Mouse (Mus musculus): ENCODE measurements around the gene Pus10. TPM values are rescaled to one million over a fixed set of nuclear protein-coding genes. Genes with fewer than 3 reads are reported as not detected.

The Pus10 gene
- total RNA-seq, 2 experiments from 2014 or later, result 18.6 to 21.1 TPM

DNA sequence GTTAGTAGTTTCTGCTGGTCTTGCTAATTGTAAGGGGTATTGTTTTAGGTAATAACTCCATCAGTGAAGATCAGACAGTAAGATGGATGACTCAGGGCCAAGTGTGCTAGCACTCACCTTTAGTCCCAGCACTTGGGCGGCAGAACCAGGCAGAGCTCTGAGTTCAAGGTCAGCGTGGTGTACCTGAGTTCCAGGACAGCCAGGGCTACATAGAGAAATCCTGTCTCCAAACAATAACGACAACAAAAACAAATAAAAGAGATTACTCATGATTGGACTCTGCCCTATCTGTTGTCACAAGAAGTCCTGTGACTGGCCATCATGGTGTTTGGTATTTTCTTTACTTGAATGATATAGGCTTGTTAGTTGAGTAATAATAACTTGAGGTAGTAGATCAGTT lies 36.4 kb downstream of the Pus10 start:
- H3K4me3 ChIP-seq, result no peak overlapping the region
- no peak for TF ChIP-seq CTCF (conservative IDR thresholded peaks at IDR 0.05)
- H3K27ac ChIP-seq, result no peak overlapping the region
- DNase-seq (ENCODE audit: low spot score in 2 of 2), result no peak

DNA sequence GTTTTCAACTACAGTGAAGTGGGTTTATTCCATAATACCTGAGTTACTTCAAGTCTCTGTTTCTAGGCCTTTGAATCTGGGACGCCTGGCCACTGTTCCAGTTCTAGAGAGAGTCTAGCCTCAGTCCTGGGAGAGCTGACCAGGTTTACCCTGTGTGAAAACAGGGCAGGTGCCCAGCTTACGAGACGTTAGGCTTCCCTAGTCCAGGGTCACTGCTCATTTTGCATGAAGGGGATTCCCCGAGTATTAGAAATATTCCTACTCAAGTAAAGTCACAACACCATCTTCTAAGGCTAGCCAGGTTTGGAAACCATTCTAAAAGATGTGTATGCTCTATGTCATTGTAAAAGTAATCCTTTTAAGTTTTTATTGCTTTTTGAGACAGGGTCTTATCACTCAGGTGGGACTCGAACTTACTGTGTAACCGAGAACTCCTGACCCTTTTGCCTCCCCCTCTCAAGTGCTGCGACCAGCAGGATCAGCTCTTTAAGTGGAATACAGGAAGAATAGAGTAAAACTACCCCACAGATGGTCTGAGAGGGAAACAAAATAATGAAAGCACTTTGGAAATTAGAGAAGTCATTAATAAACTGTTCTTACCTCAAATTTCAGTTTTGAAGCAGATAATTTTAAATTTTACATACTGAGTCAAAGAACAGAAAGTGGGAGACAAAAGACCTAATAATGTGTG lies 39.3 kb downstream of the Pus10 start:
- TF ChIP-seq CTCF (conservative IDR thresholded peaks at IDR 0.05), result no peak
- H3K4me3 ChIP-seq, result no peak overlapping the region
- no peak overlapping the region for H3K27ac ChIP-seq
- DNase-seq (ENCODE audit: low spot score in 2 of 2), result no peak

DNA sequence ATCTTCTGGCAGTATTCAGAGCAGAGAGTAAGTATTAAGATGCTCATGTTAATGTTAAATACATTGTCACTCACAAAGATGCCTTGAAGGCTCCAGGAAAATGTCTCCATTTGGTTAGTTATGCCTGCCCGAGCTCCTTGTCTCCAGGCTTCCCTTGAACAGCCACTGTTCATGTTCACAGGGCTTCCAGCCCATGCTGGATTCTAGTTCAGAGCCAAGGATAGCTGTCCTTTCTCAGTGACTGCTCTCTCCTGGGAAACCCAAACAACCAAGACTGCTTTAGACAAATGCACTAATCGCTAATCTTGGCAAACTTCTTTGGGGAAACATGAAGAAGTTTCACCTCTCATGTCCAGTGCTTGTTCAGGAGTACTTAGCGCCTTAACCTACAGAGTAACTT lies 46.8 kb downstream of the Pus10 start:
- no peak for DNase-seq (ENCODE audit: low spot score in 2 of 2)
- no peak overlapping the region for H3K4me3 ChIP-seq
- H3K27ac ChIP-seq, result no peak overlapping the region
- no peak for TF ChIP-seq CTCF (conservative IDR thresholded peaks at IDR 0.05)

DNA sequence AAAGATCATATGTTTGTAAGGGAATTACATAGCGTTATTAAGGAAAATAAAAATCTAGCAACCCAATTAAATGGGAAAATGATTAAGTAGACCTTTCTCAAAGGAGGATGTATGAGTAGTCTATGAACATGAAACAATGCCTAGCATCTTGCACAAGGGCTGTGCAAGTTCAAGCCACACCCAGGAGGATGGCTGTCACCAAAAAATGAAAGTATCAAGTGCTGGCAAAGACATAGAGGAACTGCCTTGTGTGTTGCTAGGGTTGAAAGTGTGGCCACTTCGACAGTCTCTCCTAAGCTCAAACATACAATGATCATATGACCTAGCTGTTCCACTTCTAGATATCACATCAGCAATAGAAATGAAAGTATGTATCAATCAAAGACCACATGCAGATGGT lies 53.4 kb downstream of the Pus10 start:
- H3K27ac ChIP-seq, result no peak overlapping the region
- no peak for DNase-seq (ENCODE audit: low spot score in 2 of 2)
- TF ChIP-seq CTCF (conservative IDR thresholded peaks at IDR 0.05), result no peak
- no peak overlapping the region for H3K4me3 ChIP-seq

DNA sequence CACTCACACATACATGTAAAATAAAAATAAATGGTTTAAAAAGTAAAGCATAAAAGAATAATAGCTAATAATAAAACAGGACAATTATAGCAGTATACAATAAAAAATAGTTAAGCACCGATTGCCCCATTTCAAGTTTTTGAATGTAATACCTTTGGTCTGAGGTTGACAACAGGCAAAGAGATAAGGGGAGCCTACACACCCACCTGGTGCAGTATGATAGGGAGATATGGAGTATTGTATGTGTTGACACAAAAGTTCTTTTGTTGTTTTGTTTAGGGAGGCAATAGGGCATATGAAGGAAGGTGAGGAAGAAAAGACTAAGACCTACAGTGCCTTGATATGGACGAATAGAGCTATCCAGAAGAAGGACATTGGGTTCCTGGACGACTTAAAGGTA lies 54.4 kb downstream of the Pus10 start:
- DNase-seq (ENCODE audit: low spot score in 2 of 2), result no peak
- no peak for TF ChIP-seq CTCF (conservative IDR thresholded peaks at IDR 0.05)
- Histone ChIP-seq H3K4me3 (no peak overlapping the region), H3K27ac (no peak overlapping the region)

DNA sequence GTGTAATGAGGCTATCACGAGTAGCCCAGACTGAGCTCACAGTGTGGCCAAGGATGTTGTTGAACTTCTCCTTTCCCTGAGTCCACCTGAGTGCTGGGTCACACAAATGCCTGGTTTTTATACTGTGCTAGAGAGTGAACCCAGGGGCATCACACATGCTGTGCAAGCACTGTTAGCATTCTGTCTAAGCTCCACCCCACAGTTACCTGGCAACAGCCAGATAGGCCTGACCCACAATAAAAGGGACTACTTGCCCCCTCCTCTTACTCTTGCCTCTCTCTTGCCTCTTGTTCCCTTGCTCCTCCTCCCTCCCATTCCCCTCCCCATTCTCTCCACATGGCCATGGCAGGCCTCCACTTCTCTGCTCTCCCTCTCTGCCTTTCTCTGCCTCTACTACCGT lies 56.9 kb downstream of the Pus10 start:
- no peak for DNase-seq (ENCODE audit: low spot score in 2 of 2)
- no peak overlapping the region for H3K4me3 ChIP-seq
- H3K27ac ChIP-seq, result no peak overlapping the region
- TF ChIP-seq CTCF (conservative IDR thresholded peaks at IDR 0.05), result no peak

DNA sequence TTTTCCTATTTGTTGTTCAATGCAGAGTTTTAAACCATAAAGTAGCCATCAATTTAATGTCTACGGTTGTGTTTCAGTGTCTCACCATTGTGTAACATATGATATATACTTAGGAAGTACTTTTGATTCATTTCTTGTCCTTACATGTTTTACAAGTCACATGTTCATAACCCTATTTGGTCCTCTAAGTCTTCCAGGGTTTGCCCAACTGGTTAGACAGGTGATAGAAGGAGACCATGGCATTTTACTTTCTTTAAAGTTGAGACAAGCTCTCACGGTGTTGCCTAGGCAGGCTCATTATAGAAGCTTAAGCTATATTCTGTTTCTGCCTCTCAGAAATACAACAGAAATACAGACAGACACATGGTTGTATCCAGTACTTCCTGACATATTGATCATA lies 60.4 kb downstream of the Pus10 start:
- no peak for DNase-seq (ENCODE audit: low spot score in 2 of 2)
- no peak for TF ChIP-seq CTCF (conservative IDR thresholded peaks at IDR 0.05)
- no peak overlapping the region for H3K4me3 ChIP-seq
- H3K27ac ChIP-seq, result no peak overlapping the region

DNA sequence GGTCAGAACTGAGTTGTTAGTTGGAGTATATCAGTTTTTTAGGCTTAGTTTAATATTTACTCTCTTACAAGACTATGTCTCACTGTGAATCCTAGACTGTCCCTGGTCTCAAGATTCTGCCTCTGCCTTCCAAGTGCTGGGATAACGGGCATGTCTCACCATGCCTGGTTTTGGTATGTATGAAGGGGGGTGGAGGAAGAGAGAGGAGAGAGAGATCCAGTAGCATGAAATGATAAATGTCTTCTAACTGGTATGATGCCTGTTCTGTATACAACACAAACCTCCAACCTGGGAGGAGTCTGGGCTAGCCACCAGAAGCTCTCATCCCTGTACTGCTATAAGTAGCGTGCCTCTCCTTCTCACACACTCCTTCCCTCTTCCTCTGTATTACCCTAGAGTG lies 61.0 kb downstream of the Pus10 start:
- H3K27ac ChIP-seq, result no peak overlapping the region
- DNase-seq (ENCODE audit: low spot score in 2 of 2), result no peak
- no peak for TF ChIP-seq CTCF (conservative IDR thresholded peaks at IDR 0.05)
- H3K4me3 ChIP-seq, result no peak overlapping the region

DNA sequence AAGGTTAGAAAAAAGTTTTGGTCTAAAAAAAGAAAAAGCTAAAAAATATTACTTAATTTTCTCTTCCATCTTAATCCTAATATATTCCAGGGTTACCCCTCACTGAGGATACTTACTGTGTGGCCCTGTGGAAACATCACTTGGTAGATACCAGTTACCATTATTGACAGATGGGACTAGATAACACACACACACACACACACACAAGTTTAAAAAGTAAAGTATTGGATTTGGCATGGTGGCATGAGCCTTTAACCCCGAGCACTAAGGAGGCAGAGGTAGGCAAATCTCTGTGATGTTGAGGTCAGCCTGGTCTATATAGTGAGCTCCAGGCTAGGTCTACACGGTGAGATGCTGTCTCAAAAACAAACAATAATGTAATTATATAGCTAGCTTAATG lies 62.7 kb downstream of the Pus10 start:
- no peak for DNase-seq (ENCODE audit: low spot score in 2 of 2)
- TF ChIP-seq CTCF (conservative IDR thresholded peaks at IDR 0.05), result no peak
- Histone ChIP-seq H3K4me3 (no peak overlapping the region), H3K27ac (no peak overlapping the region)

DNA sequence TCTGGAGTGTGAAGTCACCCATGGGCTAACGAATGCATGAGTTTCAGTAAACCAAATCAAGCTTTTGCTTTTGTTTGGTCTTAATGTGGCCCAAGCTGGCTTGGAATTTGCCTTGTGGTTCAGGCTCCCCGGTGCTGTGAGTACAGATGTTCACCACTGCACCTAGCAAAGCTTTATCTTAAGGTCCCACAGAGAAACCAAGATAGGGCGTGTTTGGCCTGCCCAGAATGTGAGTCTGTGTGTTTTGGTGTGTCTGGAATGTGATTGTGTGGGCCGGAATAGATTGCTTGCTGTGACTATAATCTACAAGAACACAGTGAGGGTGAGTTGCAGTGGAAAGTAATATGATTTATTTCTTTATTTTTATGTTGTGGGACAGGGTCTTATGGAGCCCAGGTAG lies 64.6 kb downstream of the Pus10 start:
- TF ChIP-seq CTCF (conservative IDR thresholded peaks at IDR 0.05), result no peak
- Histone ChIP-seq H3K4me3 (no peak overlapping the region), H3K27ac (no peak overlapping the region)
- DNase-seq (ENCODE audit: low spot score in 2 of 2), result no peak

DNA sequence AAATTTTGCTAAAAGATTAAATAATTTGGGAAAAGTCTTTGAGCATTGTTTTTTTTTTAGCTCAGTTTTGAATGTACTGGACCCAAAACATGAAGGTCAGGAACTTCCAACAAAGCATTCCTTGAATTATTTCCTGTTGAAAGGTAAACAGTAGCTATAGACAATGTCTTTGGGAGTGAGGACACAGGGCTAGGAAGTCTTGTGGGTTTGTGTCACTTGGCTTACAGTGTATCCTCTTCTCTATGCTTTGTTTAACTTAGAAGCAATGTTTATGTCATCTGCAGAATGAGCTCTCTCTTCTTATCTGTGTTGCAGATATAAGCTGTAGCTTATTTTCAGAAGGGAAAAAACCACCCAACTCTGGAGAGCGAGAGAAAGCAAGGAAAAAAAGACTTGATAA lies 67.4 kb downstream of the Pus10 start:
- no peak overlapping the region for H3K4me3 ChIP-seq
- no peak for TF ChIP-seq CTCF (conservative IDR thresholded peaks at IDR 0.05)
- no peak for DNase-seq (ENCODE audit: low spot score in 2 of 2)
- H3K27ac ChIP-seq, result no peak overlapping the region

DNA sequence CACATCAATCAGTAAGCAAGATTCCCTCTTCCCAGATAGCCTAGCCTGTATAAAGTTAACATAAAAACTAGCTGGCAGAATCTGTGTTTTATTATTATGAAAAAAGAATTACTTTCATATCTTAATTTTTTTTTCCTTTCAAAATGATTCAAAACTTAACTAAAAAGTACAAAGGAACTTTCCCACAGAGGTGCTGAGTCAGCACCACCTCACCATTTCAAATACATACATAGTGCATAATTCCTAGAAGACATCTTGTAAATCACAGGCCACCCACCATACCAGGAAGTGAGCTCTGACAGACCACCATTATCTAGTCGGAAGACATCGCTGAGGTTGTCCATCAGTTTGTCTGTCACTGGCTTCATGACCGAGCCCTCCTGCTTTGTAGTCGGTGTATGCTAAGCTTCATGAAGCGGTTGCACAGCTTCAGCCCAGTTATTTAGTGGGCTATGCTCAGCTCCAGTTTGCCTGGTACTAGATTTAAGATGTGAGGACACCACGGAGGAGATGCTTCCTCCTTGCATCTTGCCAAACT lies 69.3 kb downstream of the Pus10 start:
- Histone ChIP-seq H3K27ac (no peak overlapping the region), H3K4me3 (no peak overlapping the region)
- TF ChIP-seq CTCF (conservative IDR thresholded peaks at IDR 0.05), result no peak
- DNase-seq (ENCODE audit: low spot score in 2 of 2), result no peak

DNA sequence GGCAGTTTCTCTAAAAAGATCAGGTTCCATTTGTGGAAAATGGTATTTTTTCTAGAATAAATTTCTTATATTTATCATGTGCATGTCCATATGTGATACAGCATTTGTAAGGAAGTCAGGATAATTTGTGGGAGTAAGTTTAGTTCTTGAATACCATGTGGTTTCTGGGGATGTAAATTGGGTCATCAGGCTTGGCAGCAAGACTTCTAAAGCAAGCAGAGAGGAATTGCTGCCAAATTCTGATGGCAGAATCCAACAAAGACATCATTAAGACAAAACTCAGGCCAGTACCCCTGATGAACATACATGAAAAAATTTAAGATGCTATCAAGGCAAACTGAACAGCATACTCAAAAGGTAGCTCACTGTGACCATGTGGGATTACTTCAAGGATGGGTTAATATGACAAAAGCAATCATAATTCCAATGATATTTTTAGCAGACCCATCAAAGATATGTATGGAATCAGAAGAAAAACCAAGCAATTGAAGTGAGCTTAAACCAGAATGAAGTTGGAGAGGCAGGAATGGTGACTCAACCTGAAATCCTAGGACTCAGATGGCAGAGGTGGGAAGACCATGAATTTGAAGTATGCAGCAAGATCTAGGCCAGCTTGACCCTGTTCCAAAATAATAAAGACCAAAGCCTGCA lies 70.5 kb downstream of the Pus10 start:
- DNase-seq (ENCODE audit: low spot score in 2 of 2), result peak in 1 of 2 experiments; percentile 16
- no peak for TF ChIP-seq CTCF (conservative IDR thresholded peaks at IDR 0.05)
- no peak overlapping the region for H3K27ac ChIP-seq
- no peak overlapping the region for H3K4me3 ChIP-seq

DNA sequence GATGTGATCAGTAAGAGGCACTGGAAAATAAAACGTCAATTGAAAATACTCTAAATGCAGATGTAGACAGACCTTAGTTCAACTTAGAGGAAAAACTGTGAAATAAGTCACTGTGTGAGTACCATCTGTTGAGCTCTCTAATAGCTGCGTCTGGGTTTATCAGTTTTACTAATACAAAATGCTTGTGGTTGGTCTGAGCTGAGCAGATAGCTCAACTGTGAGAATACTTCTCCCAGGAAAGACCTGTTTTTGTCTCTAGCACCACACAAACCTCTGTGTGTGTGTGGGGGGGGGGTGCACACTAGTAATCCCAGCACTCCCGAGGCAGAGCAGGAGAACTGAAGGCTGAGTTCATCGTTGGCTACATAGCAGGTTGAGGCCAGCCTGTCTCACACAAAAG lies 75.4 kb downstream of the Pus10 start:
- H3K27ac ChIP-seq, result no peak overlapping the region
- no peak for DNase-seq (ENCODE audit: low spot score in 2 of 2)
- H3K4me3 ChIP-seq, result no peak overlapping the region
- TF ChIP-seq CTCF (conservative IDR thresholded peaks at IDR 0.05), result no peak

Measured in layer of hippocampus, adult 2 months (tissue).